Mouse (Mus musculus): ENCODE data around the gene Prune2.

- TF ChIP-seq CTCF (IDR thresholded peaks at IDR 0.05; ENCODE audit: control insufficient read depth, insufficient read depth, insufficient read length) (no peak), MYOD1 (IDR thresholded peaks at IDR 0.05; ENCODE audit: control insufficient read depth, insufficient read length, low read depth) (no peak), USF1 (IDR thresholded peaks at IDR 0.05; ENCODE audit: low read depth) (no peak), MAX (IDR thresholded peaks at IDR 0.05) (no peak), FOSL1 (IDR thresholded peaks at IDR 0.05; ENCODE audit: insufficient read depth, low read length, poor library complexity, severe bottlenecking) (no peak), MYOG (IDR thresholded peaks at IDR 0.05; ENCODE audit: control insufficient read depth, extremely low read depth, insufficient read length) (no peak), CEBPB (IDR thresholded peaks at IDR 0.05; ENCODE audit: low read depth) (no peak)
Measured at GRCm38 (mm10) chr19:17137656-17138055, 181.7 kb downstream of the Prune2 start.
